Mouse (Mus musculus) myocyte (in vitro differentiated cells): ENCODE results near the gene Gas7.

Experiments
- CEBPB ChIP-seq: IDR thresholded peaks from 2 replicates; pipeline ENCODE4 v1.6.1; 2011; ENCODE audit warnings: mild to moderate bottlenecking, moderate library complexity; ENCODE audit not compliant: poor library complexity, insufficient read depth, severe bottlenecking
- E2F4 ChIP-seq: IDR thresholded peaks from one replicate; pipeline ENCODE4 v1.6.1; 2011; ENCODE audit warnings: mild to moderate bottlenecking, control low read depth, moderate library complexity; ENCODE audit not compliant: insufficient read depth
- MAX ChIP-seq: IDR thresholded peaks from one replicate; pipeline ENCODE4 v1.6.1; 2011; ENCODE audit warnings: low read depth, mild to moderate bottlenecking, control low read depth
- MYOD1 ChIP-seq, 3 experiments: IDR thresholded peaks; one replicate each; pipeline ENCODE4 v1.6.1; 2011; ENCODE audit warnings: control low read depth in 2 of 3, low read depth in 2 of 3, mild to moderate bottlenecking in 2 of 3, moderate library complexity in 1 of 3; ENCODE audit not compliant: insufficient read length in 2 of 3, control insufficient read depth in 1 of 3
- MYOG ChIP-seq, 3 experiments: IDR thresholded peaks; one replicate each; pipeline ENCODE4 v1.6.1; 2011; ENCODE audit warnings: control low read depth in 2 of 3, low read depth in 2 of 3, mild to moderate bottlenecking in 2 of 3; ENCODE audit not compliant: insufficient read length in 2 of 3, control insufficient read depth in 1 of 3, insufficient read depth in 1 of 3
- POLR2A ChIP-seq: IDR thresholded peaks from one replicate; pipeline ENCODE4 v1.6.1; 2011; ENCODE audit warnings: low read depth, mild to moderate bottlenecking, control low read depth, moderate library complexity; ENCODE audit not compliant: insufficient read length
- POLR2AphosphoS2 ChIP-seq: IDR thresholded peaks from one replicate; pipeline ENCODE4 v1.6.1; 2011; ENCODE audit warnings: low read depth, control low read depth; ENCODE audit not compliant: insufficient read length
- REST ChIP-seq: IDR thresholded peaks from one replicate; pipeline ENCODE4 v1.6.1; 2011; ENCODE audit warnings: mild to moderate bottlenecking, control low read depth, moderate library complexity; ENCODE audit not compliant: insufficient read depth, insufficient read length
- SRF ChIP-seq: IDR thresholded peaks from one replicate; pipeline ENCODE4 v1.6.1; 2011; ENCODE audit warnings: low read depth; ENCODE audit not compliant: control insufficient read depth, insufficient read length
- USF1 ChIP-seq: IDR thresholded peaks from one replicate; pipeline ENCODE4 v1.6.1; 2011; ENCODE audit warnings: low read depth, mild to moderate bottlenecking, control low read depth, moderate library complexity

DNA sequence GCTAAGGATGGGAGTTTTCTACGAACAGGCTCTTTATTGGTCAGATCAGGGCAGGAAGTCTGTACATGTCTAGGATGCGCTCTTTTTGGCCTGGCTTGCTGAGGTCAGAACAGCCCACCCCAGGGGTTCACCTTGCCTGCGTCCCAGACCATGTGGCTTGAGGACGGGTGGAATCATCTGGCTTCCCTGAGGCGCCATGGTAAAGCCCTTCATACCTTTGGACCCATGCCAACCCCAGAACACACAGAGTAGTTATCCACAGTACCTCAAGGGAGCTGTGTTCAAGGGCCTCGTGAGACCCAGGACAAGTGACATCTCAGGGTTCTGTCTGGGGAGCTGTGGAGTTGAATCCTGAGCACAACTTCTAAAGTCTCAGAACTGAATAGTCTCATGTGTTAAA, 196.5 kb downstream of the Gas7 start:
- TF ChIP-seq CEBPB = no peak
- TF ChIP-seq POLR2A = no peak
- no peak for TF ChIP-seq SRF
- TF ChIP-seq USF1 = no peak
- TF ChIP-seq POLR2AphosphoS2 = no peak
- no peak for TF ChIP-seq MYOD1 (IDR thresholded peaks at IDR 0.05; ENCODE audit: control insufficient read depth in 1 of 3, insufficient read length in 2 of 3, low read depth in 2 of 3)
- TF ChIP-seq REST = no peak
- no peak for TF ChIP-seq MYOG (IDR thresholded peaks at IDR 0.05; ENCODE audit: control insufficient read depth in 1 of 3, insufficient read depth in 1 of 3, insufficient read length in 2 of 3, low read depth in 2 of 3)
- TF ChIP-seq E2F4 = no peak
- no peak for TF ChIP-seq MAX
